Mouse (Mus musculus) monocyte, adult 5-6 weeks (primary cell): ENCODE results near the gene Krt13. TPM values are rescaled to one million over a fixed set of nuclear protein-coding genes. Genes with fewer than 3 reads are reported as not detected.

ENCODE experiments used
- ATAC-seq: fragments of 153-309, 156-312 bp; replicated peaks from 2 replicates; pipeline ENCODE4 v1.8.0; 2017; ENCODE audit warnings: mild to moderate bottlenecking; ENCODE audit not compliant: low TSS enrichment, insufficient number of reproducible peaks, severe bottlenecking, poor library complexity, low FRiP score
- total RNA-seq: library from RNA; stranded (forward); fragments of 200-1000, 200-491, 200-594 nt; gene quantifications from 3 replicates; pipeline ENCODE4 v1.2.3, GENCODE M21; 2017

The Krt13 gene
- total RNA-seq, 1 experiment from 2014 or later: not detected

DNA sequence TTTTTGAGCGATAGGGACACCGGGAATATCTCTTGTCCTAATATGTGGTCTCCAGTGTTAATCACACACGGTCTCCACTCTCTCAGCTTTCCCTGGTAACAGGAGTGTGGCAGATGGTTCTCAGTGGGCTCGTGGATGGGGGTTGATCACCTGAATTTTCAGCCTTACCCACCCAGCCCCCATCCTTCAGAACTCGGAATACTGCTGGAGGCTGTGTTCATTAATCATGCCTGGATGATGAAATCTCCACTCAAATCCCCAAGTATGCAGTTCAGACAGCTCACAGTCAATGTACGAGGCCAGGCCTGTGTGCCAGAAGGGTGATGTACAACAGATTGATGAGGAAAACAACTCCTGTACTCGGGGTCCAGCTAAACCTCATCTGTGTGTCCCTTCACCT, 3.5 kb upstream of the Krt13 start:
- no peak for ATAC-seq

DNA sequence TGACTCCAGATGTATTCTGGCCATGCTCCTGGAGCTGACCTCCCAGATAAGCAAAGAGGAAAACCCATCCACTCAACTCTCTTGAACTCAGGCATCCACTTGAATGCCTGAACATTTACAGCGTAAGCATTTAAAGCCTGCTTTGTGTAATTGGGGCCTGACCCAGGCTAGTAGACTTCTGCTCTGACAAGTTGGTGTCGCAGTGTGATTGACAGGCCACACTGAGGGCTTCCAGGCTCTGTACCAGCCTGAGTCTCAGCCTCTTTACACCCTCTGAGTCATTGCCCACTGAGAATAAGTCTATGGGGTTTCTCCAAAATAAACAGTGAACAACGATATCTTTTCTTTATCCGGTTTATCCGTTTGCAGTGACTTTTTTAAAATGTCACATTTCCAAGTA, 1.0 kb downstream of the Krt13 start:
- ATAC-seq: no peak

DNA sequence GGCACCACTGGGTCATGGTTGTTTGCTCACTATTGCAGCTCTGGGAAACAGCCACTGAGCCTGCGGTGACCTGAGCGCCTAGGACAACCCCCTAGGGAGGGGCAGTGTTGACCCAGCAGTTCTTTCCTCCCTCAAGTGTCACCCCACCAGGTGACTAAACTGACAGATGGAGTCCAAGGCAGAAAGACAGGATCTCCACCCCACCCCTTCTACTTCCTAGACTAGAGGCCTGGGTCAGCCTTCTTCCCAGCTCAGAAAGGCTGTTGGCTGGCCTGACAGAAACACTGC, 7.7 kb downstream of the Krt13 start:
- ATAC-seq: no peak

DNA sequence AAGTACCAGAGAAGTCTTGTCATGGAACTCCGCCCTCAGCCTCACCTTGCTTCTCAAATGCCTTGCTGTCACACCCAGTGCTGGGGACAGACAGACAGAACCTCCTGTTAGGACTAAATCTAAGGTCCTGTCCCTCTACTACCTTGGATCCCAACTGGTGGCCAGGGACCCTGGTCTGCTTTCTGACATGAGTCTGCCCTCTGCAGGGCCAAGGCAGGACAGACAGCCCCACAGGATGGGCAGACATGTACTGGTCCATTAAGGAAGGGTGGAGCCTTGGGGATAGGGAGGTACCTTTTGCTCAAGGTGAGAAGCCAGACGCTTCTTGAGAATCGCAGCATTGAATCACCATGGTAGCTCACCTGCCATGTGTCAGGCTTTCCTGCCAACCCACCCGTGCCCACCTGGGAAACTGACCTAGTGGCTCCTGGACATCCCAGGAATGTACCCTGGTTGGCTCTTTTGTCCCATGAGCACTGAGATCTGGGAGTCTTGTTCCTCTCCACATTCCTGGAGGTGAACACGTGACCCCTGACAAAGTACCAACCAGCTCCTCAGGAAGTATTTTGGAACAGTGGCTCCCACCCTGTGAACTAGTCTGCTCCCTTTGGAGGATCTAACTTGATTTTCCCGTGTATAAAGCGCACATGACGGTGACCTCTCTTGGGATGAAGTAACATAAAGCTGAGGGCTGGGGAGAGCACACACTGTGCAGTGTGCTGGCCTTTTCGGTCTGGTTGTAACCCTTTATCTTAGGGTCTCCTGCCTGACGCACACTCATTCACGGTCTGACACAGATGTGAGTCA, 8.2 kb downstream of the Krt13 start:
- no peak for ATAC-seq

DNA sequence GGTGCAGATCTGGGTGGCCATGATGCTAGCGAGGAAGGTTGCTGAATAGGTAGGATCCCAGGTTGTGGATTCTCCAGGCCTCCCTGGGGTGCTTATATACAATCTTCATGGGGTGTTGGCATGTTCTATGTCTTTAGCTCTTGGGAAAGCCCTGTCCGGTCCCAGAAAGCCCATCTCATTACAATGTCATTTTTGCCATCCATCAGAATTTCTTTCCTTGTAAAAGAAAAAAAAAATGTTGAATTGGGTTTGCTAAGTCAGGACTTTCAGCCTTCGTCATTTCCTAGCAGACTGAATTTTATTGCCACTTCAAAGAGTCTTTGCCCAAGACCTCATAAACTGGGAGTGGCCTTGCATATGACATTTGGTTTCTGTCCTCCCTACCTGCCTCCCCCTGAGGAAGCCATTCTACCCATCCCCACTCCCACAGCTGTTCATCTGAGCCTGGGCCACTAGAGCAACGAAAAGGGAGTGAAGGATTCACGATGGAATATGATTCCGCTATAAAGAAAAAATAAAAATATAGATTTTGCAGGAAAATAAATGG, 15.7 kb downstream of the Krt13 start, which contains the start of gene Krt36:
Gene Krt36, minus strand, starts transcription at position 51 of the 547 bp plus-strand sequence.
- ATAC-seq: no peak

DNA sequence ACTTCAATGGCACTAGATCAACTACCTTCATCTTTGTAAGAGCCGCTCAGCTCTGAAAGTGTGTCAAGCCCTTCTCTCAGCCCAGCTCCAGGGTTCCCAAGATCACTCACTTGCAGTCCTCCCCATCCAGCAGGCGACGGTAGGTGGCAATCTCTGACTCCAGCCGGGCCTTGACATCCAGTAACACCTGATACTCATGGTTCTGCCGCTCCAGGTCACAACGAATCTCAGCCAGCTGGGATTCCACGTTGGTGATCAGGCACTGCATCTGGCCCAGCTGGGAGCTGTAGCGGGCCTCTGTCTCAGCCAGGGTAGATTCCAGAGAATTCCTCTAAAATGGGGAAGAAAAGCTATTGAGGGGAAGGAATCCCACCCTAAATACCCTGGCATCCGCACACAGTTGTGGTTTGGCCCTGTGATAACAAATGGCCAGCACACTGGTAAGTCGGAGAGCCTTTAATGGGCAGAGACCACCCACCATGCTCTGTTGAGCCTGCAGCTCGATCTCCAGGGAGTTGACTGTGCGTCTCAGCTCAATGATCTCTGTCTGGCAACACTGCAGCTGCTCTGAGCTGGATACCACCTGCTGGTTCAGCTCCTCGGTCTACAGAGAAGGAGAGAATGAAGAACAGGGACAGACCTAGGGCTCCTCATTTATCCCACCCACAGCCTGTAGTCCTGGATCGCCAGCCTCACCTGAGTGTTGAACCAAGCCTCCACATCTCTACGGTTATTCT, 18.5 kb downstream of the Krt13 start:
- no peak for ATAC-seq

DNA sequence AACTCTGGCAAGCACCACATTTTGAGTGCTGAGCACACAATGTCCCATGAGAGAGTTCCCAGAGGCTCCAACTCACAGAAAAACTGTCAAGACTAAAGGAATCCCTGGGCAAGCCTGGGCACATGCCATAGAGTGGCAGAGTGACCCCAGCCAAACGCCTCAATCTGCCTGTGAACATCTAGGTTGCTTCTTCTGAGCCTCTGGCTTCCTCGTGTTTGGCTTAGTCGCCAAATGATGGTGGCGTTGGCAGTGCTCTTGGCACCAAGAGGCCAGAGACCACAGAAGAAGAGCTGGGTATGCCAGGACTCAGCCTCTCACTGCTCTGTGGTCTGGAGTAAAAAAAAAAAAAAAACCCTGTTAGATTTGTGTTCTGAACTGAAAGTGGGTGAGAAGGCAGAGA, 21.0 kb downstream of the Krt13 start:
- no peak for ATAC-seq

DNA sequence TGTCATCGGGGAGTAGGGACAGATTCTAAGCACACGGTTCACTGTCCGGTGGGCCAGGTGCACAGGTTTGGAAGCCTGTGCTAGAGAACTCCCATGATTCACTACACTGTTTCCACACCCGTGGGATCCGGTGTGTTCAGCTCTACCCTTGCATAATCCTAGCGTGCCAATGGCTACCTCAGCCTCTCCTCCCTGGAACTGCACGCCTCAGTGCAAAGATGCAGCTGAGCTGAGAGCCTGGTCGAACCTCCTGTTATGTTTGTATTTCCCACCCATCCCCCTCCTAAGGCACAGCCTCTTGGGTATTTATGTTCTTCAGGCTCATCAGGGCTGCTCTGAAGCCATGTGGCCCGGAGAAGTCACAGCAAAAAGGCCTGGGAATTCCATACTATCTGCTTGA, 23.5 kb downstream of the Krt13 start:
- no peak for ATAC-seq

DNA sequence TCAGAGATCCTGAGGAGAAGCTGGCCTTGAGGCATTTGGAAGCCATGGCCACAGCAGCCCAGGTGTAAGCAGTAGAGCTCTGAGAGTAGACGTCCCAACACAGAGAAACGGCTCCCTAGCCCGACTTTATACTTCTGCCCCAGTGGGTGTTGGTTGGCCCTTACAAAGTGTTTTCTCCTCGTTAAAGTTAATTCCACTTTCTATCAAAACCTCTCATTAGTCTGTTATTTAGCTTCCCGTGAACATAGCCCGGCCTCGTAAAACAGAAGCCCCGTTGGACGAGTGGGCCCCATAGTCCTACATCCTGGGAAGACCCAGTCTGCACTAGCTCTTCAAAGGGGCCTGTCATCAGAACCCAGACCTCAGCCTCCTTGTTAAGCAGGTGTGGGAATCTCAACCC, 25.2 kb downstream of the Krt13 start, which contains the start of gene Krt35:
Gene Krt35, minus strand, starts transcription at position 101 of the 400 bp plus-strand sequence.
- ATAC-seq: no peak

DNA sequence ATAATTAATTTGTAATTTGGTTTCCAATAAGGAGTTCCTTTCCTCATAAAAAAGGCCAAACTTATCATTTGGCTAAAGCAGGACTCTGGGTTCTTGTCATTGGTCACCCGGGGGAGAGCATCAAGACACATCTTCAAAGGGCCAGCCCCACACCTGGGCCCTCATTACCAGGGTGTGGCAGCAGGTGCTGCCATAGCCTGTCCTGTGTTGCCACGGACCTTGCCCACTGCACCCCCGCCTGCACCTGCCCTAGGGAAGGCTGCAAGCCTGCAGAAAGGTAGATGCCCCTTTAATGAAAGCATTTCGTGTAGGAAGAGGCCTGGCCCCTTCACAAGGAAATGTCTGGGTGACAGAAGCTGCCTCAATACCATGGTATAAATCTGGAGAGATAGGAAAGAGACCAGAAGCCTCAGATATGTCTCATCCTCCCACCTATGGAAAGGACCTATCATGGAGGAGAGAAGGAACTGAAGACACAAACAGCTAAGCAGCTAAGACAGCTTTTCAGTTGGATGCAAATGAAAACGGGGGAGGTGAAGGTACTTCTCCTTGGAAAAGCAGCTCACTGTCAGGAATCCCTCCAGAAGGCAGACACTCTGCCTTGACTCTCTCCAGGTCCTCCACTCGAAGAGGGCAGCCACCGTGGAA, 32.9 kb downstream of the Krt13 start:
- no peak for ATAC-seq

DNA sequence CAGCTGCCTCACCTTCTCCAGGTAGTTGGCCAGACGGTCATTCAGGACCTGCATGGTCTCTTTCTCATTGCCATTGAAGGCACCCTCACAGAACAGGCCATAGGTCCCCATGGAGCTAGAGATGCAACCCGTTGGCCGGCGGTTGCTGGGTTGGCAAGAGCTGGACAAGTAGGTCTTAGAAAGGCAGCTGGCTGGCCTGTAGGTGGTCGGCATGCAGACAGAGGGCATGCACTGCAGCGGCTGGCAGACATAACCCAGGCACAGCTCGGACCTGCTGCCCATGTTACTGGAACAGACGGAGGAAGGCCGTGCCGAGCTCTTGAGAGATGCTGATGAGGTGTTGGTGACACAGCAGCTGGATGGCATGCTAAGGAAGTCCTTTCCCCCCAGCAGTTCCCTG, 33.5 kb downstream of the Krt13 start, which contains the start of gene Krt32:
Gene Krt32, minus strand, starts transcription at position 366 of the 400 bp plus-strand sequence.
- ATAC-seq: no peak

DNA sequence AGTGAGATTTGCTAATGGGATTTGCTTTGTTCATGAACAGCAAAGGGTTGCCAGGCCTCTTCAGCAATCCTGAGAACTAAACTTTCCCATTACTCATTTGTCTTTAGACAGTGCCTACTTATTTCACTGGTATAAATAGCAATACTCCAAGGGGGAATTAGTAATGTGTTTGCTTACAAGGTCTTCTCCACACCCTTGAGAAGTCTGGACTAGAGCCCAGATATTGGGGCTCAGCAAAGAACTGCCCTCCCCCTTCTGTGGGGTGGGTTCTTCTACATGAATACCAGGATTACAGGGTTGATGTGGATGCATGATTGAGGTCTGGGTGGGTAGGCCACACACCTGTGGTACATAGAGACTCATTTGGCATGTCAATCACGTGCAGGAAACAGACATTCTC, 47.5 kb downstream of the Krt13 start:
- no peak for ATAC-seq

Other genes starting within 250 kb of the Krt13 start
- gene Krtap9-1, start 248.2 kb downstream of the Krt13 start, total RNA-seq: not detected in 3 replicates
- gene Gm11567, start 242.4 kb downstream of the Krt13 start, total RNA-seq: not detected in 3 replicates
- not detected in 3 replicates for gene Krtap31-1, start 213.6 kb downstream of the Krt13 start, total RNA-seq
- gene Gm11565, start 206.8 kb downstream of the Krt13 start, total RNA-seq: not detected in 3 replicates
- not detected in 3 replicates for gene Krtap31-2, start 185.3 kb downstream of the Krt13 start, total RNA-seq
- gene Krtap9-5, start 173.1 kb downstream of the Krt13 start, total RNA-seq: not detected in 3 replicates
- gene Krtap29-1, start 142.5 kb downstream of the Krt13 start, total RNA-seq: not detected in 3 replicates
- not detected in 3 replicates for gene Krtap16-1, start 135.0 kb downstream of the Krt13 start, total RNA-seq
- gene Krtap17-1, start 127.6 kb downstream of the Krt13 start, total RNA-seq: not detected in 3 replicates
- not detected in 3 replicates for gene Krt33a, start 105.4 kb downstream of the Krt13 start, total RNA-seq
- gene Krt33b, start 91.7 kb downstream of the Krt13 start, total RNA-seq: not detected in 3 replicates
- not detected in 3 replicates for gene Krt34, start 80.0 kb downstream of the Krt13 start, total RNA-seq
- gene Krt31, start 71.0 kb downstream of the Krt13 start, total RNA-seq: not detected in 3 replicates
- gene Krt32, start 33.3 kb downstream of the Krt13 start, total RNA-seq: not detected in 3 replicates
- gene Krt35, start 25.3 kb downstream of the Krt13 start, total RNA-seq: not detected in 3 replicates
- not detected in 3 replicates for gene Krt36, start 15.9 kb downstream of the Krt13 start, total RNA-seq
- gene Krt15, start 14.4 kb upstream of the Krt13 start, total RNA-seq: not detected in 3 replicates
- not detected in 3 replicates for gene Krt19, start 27.1 kb upstream of the Krt13 start, total RNA-seq
- gene Krt9, start 71.7 kb upstream of the Krt13 start, total RNA-seq: not detected in 3 replicates
- gene Krt14, start 86.0 kb upstream of the Krt13 start, total RNA-seq: not detected in 3 replicates
- gene Krt16, start 127.3 kb upstream of the Krt13 start, total RNA-seq: not detected in 3 replicates
- gene Krt17, start 139.5 kb upstream of the Krt13 start, total RNA-seq: not detected in 3 replicates
- not detected in 3 replicates for gene Krt42, start 148.3 kb upstream of the Krt13 start, total RNA-seq
- 374 to 712 TPM (median 492 TPM) in 3 replicates for gene Eif1, start 198.3 kb upstream of the Krt13 start, total RNA-seq
- not detected in 3 replicates for gene Gast, start 212.8 kb upstream of the Krt13 start, total RNA-seq
- gene Hap1, start 234.6 kb upstream of the Krt13 start, total RNA-seq: 1.3 to 2.7 TPM in 2 of 3 replicates, not detected in the other